Comparison of ENCODE assay signal across 8 mouse cellular contexts in the genomic region with DNA sequence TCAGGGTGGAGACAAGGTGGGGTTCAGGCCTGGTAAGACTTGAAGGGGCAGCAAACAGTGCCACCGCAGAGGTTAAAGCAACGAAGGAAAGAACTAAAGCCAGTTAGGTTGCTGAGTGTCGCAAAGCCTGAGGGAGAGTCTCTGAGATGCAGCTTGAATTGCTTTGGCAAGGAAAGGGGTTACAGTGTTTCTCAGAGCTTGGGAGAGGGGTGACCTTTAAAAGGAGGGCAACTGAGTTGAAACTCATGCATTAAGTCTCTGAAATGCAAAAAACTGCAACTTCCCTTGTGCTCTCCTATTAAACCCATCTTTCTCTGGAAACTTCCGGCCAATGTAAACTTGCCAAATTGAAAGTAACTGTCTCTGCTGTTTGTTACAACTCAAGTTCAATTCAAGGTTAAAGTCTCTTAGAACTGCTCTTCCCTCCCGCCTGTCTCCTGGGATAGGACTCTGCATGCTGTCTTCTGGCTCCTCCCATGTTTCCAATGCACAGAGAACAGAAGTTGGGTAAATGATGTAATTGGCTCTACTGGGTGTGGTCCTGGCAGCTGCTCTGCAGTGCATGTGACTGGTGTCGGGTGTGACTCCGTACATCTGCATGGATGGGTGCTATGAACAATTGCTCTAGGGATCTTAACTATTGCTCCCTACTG.
A peak's percentile ranks its signal among the peaks of the same experiment; 100 is the strongest.
DNase-seq lines count a peak whose midpoint lies in the region; ATAC-seq and TF ChIP-seq lines count a peak whose summit lies in the region.

No protein-coding gene starts in this region.

- no peak for TF ChIP-seq CTCF in brain, embryonic 14.5 days (IDR thresholded peaks at IDR 0.05; ENCODE audit: borderline replicate concordance, extremely low read depth, insufficient read depth, insufficient read length)
- no peak for TF ChIP-seq CTCF in heart, postnatal 0 days (IDR thresholded peaks at IDR 0.05; ENCODE audit: low read depth)

- TF ChIP-seq EP300 in heart, postnatal 0 days (IDR thresholded peaks at IDR 0.05; ENCODE audit: low read depth) = no peak

- H3K36me3 ChIP-seq in liver, embryonic 12.5 days = no peaks in the 10 kb centered on the region
- H3K36me3 ChIP-seq in heart, postnatal 0 days (replicated peaks; ENCODE audit: control insufficient read depth, insufficient read depth, low read length) = no peaks in the 10 kb centered on the region

- H3K27me3 ChIP-seq in liver, embryonic 12.5 days (replicated peaks) = no peaks in the 10 kb centered on the region
- H3K27me3 ChIP-seq in heart, postnatal 0 days (ENCODE audit: control insufficient read depth, insufficient read depth, low read length) = no peaks in the 10 kb centered on the region

- no peak for TF ChIP-seq POLR2A in brain, embryonic 14.5 days (IDR thresholded peaks at IDR 0.05; ENCODE audit: borderline replicate concordance, extremely low read depth, insufficient read depth, insufficient read length, poor library complexity, severe bottlenecking)

- WGBS in liver, embryonic 12.5 days (ENCODE audit: insufficient replicate concordance) = 71% methylated on average over 7 of the region's 7 CpGs
- 52% methylated on average over 7 of the region's 7 CpGs for WGBS in heart, postnatal 0 days

- H3K27ac ChIP-seq in liver, embryonic 12.5 days = 0 out of 2 replicates have a peak overlapping the region, but pooled peaks have one; percentile 25
- H3K27ac ChIP-seq in heart, postnatal 0 days (ENCODE audit: low read depth) = 0 out of 2 replicates have a peak overlapping the region, but pooled peaks have one; percentile 2

- intact Hi-C loops in left cerebral cortex, postnatal 36 days (cut with DNase I) = no loop called here

- H3K9ac ChIP-seq in liver, embryonic 12.5 days = no peak overlapping the region
- H3K9ac ChIP-seq in heart, postnatal 0 days (replicated peaks; ENCODE audit: low read depth, low read length) = no peak overlapping the region

- 0 out of 2 replicates have a peak, but pooled peaks cover 4% of the 10 kb centered on the region for H3K4me1 ChIP-seq in liver, embryonic 12.5 days
- H3K4me1 ChIP-seq in heart, postnatal 0 days (ENCODE audit: control insufficient read depth, insufficient read depth) = no peaks in the 10 kb centered on the region

- no peaks in the 10 kb centered on the region for H3K9me3 ChIP-seq in liver, embryonic 12.5 days (replicated peaks)
- H3K9me3 ChIP-seq in heart, postnatal 0 days (replicated peaks; ENCODE audit: control insufficient read depth, low read length) = no peaks in the 10 kb centered on the region

- no peak for DNase-seq in liver
- DNase-seq in brain, embryonic 14.5 days (ENCODE audit: low read depth) = peak; percentile 17
- DNase-seq in heart, postnatal 0 days (ENCODE audit: low spot score) = peak; percentile 50
- peak; percentile 46 for DNase-seq in skeletal muscle tissue, adult 2 months (ENCODE audit: low read depth, low spot score)
- DNase-seq in left cerebral cortex, postnatal 36 days (ENCODE audit: low spot score in 2 of 2) = no peak
- DNase-seq in right cerebral cortex, adult 2 months (ENCODE audit: low spot score in 2 of 2) = no peak
- DNase-seq in gastrocnemius, postnatal 4 days (ENCODE audit: low spot score in 2 of 2) = no peak

- H3K4me2 ChIP-seq in liver, embryonic 12.5 days = no peak overlapping the region
- H3K4me2 ChIP-seq in heart, postnatal 0 days (ENCODE audit: low read depth, low read length) = no peak overlapping the region

- H3K4me3 ChIP-seq in liver, embryonic 12.5 days = no peak overlapping the region
- H3K4me3 ChIP-seq in heart, postnatal 0 days (ENCODE audit: low read depth, low read length) = no peak overlapping the region

- ATAC-seq in liver, embryonic 12.5 days = no peak
- ATAC-seq in heart, postnatal 0 days (ENCODE audit: insufficient read depth, low read depth) = peak; percentile 55; the same call in 1 of the 2 replicates

Comparison
In these comparisons a context has a peak if more than half of its experiments do, and no peak if none do; other contexts are left out.
1. DNase-seq: peak in brain, embryonic 14.5 days (single experiment), heart, postnatal 0 days (single experiment) and skeletal muscle tissue, adult 2 months (single experiment); none in liver (single experiment), left cerebral cortex, postnatal 36 days (0 of 2), right cerebral cortex, adult 2 months (0 of 2) and gastrocnemius, postnatal 4 days (0 of 2).